Mouse (Mus musculus) frontal cortex, adult (tissue): Measurements from ENCODE around the gene Vps52.
"Not testable (repeated sequence)": the region's sequence is repeated elsewhere in the genome, so short reads cannot be mapped to it uniquely, and the experiment has no call there.

ENCODE experiments used
- ATAC-seq: cut with Nextera tagmentation; 2 replicates; pipeline ENCODE4 v1.9.2; 2017; ENCODE audit warnings: mild to moderate bottlenecking, moderate library complexity, mixed read lengths; ENCODE audit not compliant: low TSS enrichment

Gene Vps52

DNA sequence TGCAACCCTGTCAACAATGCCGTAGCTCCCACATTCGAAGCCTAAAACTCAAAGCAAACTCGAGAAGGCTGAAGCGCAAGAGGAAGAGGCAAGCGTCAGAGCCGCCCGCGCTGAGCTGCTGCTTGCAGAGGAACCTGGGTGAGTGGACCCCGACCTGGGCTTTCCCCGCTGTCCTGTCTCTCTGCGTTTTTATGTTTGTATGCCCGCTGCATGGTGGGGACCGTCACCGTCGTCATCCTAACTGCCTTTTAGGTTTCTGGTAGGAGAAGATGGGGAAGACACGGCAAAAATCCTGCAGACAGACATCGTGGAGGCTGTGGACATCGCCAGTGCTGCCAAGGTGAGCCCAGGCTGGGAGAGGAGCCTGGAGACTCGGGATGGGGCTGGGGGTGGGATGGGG lies 14.2 kb upstream of the Vps52 start:
- no peak for ATAC-seq

DNA sequence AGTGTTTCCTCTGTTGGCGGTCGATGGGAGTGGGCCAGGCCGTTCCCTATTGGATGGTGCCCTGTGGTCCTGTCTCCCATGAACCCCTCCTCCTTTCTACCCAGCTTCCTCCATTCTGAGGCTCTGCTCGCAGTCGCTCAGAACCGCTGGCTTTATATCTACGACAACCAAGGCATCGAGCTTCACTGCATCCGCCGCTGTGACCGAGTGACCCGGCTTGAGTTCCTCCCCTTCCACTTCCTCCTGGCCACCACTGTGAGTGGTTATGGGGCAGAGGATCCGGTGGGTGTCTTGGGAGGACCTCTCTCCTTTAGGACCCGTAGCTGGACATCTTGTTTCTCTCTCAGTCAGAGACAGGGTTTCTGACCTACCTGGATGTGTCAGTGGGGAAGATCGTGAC lies 12.2 kb upstream of the Vps52 start:
- ATAC-seq = no peak

DNA sequence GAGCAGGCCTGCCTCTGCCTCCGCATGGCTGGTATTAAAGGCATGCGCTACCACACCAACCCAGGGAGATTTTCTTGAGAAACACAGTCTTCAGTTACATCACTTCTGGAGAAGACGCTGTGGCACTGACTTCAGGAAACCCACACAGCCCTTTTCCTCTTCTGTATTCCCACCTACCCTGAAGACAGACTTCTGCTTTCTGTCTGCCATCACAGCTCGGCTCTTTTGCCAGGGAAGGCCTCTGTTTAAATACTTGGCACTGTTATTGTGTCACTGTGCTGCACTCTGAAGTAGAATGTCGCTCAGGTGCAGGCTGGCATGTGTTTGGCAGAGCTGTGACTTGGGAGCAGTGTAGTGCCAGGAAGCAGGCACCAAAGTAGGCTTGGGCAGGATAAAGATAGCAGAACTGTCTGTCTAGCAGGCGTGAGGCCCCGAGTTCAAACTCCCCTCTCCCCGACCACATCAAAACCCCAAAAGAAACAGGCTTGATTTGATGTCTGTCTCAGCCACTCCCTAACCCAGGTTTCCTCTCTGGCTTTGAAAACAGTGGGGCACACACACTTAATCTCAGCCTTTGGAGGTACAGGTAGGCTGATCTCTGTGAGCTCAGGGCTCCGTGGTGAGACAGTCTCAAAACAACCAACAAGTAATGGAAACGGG lies 8.1 kb upstream of the Vps52 start:
- ATAC-seq = peak; percentile 35

DNA sequence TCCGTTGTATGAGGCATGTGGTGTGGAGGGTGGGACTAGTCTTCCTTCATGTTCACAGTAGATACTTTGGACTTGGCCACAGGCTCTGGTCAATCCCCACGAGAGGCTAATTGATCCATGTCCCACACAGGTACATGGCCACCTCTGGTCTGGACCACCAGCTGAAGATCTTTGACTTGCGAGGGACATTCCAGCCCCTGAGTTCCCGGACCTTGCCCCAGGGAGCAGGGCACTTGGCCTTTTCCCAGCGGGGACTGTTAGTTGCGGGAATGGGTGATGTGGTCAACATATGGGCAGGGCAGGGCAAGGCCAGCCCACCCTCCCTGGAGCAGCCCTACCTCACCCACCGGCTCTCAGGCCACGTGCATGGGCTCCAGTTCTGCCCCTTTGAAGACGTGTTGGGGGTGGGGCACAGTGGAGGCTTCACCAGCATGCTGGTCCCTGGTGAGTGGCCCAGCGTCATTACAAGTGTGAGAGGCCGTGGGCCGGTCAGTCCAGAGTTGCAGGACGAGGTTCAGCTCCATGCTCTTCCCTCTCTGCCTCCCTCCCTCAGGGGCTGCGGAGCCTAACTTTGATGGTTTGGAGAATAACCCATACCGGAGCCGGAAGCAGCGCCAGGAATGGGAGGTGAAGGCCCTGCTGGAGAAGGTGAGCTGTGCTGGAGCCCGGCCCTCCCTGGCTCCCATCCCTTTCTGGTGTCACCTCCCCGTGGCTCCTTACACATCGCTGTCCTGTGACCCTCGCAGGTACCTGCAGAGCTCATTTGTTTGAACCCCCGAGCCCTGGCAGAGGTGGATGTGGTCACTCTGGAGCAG lies 7.3 kb upstream of the Vps52 start:
- no peak for ATAC-seq

DNA sequence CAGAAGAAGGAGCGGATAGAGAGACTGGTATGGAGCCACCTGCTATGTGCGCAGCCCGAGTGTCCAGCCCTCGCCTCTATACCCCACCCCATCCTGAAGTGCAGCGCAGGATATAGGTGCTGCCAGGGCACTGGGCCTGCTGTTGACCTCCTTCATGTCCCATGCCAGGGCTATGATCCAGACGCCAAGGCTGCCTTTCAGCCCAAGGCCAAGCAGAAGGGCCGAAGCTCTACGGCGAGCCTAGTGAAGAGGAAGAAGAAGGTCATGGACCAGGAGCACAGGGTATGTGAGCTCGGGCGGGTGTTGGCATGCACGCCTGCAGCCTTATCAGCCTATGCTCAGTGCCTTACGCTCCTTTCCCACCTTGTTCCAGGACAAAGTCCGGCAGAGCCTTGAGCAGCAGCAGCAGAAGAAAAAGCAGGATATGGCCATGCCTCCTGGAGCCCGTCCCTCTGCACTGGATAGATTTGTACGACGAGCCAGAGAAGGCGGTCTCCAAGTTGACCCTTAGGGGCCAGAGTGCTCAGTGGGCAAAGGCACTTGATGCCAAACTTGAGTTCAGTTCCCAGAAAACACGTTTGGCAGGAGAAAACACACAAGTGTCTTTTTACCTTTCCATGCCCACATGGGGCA lies 6.6 kb upstream of the Vps52 start:
- no peak for ATAC-seq

DNA sequence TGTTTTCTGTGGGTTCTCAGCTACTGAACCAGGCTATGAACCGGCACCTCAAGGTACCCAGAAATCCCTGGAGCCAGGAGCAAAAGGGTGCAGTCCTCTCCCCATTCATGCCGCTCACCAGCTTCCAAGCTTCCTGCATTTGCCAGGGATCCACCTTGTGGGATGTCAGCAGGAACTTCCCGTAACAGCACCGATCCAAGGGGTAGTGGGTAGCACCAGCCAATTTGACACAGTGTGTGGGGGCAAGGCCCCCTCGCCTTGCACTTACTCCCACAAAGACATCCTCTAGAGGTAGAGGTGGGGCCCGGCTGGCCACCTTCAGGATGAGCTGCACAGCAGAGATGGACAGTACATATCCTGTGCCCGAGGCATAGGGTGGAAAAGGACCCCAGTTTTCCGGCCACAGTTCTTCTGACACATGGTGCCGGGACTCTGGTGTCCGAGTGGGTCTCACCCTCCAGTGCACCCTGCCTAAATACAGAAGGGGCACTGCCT lies 5.4 kb upstream of the Vps52 start:
- ATAC-seq = no peak

DNA sequence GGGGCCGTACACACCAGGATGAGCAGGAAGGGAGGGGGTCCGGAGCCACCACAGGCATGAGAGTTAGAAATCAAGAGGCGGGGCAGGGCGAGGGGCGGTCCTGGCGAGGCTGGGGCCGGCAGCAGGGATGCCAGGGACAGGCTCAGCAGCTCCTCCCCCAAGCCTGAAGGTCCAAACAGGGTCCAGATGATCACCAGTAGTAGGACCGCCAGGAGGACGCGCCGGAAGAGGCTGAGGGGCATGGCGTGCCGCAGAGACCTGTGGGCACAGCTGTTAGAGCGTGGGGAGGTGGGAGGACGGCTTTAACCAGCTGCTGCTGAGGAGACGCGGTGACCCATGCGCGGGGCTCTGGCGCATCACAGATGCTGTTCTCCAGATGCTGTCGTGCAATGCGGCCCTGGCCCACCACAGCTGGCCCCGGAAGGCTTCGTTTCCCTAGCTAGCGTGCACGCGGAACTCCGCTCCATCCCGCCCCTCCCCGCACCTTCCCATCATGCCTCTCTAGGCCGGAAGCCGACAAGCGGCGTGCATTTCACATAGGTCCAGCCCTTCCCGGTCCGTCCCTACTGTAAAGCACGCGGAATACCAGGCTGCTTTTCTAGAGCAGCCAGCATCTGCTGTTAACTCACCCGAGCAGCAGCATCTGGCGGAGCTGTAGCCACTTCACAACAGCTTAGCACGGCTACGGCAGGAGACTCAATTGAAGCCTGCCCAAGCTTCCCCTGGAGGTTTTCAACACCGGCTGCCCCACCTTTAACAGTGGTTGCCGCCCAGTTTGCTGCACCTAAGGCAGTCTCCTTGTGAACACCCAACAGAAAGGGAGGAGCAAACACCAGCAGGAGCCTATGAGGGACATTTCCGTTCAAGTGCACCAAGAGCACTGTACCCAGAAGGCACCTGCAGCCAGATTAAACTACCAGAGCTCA lies 4.3 kb upstream of the Vps52 start, which contains the start of gene B3galt4:
Gene B3galt4 (minus strand): TSS at position 468 of the 926 bp plus-strand sequence.
- ATAC-seq = peak; percentile 62

DNA sequence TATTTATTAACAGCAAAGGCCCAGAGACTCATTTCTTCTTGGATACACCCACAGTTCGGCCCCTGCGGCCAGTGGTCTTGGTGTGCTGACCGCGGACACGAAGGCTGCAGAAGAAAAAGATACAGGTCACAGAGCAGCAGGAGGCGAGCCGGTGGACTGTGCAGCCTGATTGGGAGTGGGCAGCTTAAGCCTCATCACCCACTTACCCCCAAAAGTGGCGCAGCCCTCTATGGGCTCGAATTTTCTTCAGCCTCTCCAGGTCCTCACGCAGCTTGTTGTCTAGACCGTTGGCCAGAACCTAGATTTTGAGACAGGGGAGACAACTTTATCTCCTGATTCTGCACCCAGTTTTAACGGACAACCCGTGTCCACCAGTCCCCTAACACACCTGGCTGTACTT lies 3.6 kb upstream of the Vps52 start:
- ATAC-seq = not testable (repeated sequence)

DNA sequence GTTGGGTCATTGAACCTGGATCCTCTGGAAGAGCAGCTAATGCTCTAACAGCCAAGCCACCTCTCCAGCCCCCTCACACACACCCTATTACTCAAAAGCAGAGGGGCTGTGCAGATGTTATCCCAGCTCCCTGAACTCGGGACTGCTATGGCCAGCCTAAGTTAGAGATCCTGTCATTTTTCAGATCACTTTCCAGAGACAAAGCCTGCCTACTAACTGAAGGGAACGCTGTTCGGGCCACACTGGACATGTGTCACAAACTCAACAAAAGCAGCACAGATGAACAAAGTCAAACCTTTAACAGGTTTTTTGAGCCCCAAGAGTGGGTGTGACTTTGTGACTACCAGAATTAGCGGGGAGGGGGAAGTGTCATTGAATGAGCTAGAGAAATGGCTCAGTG lies 2.7 kb upstream of the Vps52 start:
- no peak for ATAC-seq

DNA sequence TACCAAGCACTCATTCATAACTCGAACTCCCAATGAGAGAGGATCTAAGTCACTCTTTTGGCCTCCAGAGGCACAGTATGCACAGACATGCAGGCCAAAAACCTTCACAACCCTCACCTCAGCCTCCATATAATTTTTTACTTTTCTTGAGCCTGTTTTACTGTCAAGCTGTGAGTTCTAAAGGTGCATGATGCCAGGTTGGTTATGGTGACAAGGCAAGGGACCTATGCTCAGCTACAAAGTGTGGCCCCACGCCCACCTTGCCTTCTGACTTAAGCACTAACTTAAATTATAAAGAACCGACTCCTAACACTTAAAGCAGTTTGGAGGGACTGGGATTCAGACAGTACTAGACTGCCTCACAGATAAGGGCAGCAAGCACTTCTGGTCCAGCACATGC lies 2.3 kb upstream of the Vps52 start:
- ATAC-seq = no peak

DNA sequence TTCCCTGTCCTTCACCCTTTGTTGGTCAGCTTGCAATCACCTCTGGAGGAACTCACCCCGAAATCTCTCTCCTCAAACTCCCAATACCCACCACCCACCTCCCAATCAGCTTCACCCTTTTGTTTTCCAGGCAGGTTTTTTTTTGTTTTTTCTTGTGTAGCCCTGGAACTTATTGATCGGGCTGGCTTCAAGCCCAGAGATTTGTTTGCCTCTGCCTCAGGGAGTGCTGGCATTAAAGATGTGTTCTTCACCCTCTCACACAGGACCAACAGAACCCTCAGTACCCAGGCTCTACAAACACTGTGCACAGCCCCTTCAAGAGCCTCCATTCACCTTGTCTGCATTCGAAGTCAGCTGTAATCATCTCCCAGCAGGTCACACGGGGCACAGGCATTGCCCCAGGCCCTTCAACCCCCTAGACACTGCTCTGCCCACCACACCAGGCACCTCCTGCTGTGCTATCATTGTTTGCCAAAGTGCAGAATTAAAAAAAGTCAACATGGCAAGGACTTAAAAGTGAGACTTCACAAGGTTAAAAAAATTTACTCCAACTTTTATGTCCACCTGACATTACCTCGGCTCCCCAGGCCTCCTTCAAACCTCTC lies 1.5 kb upstream of the Vps52 start:
- ATAC-seq = no peak

DNA sequence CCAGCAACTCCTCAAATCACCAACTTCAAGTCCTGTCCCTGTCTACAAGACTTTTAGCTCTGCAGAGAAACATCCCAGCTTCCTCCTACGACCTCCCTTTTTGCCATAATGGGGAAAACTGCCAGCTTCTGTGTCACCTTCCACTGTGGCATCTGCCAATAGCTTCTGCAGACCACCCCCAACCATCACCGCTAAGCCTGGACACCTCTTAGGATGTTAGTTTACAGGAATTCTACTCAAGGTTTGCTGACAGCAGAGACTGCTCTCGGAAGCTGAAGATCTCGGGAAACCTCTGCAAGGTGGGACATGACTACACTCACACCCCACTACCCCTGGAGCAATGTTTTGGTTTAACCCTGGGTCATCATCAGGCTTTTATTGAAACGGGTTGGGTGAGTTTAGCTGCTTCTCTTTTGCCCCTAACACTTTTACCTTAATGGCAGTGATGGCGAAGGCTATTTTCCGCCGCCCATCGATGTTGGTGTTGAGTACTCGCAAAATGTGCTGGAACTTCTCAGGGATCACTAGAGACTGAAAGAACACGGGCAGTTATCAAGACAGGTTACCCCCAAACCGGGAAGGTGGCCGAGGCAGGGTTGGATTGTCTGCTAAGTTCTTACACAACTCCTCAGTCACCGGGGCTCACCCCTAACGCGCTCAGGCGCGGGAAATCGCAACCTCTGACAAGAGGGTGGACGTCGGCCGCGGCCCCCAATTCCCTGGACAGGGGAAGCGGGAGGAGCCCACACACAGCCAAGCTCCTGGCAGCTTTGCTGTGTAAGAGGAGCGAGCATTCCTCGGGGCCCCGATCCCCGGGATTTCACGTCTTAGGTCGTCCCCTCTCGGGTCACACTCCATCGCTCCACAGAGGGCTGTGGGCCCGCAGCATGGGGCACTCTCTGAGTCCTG lies 712 bp upstream of the Vps52 start:
- peak; percentile 8; the same call in 1 of the 2 replicates for ATAC-seq

DNA sequence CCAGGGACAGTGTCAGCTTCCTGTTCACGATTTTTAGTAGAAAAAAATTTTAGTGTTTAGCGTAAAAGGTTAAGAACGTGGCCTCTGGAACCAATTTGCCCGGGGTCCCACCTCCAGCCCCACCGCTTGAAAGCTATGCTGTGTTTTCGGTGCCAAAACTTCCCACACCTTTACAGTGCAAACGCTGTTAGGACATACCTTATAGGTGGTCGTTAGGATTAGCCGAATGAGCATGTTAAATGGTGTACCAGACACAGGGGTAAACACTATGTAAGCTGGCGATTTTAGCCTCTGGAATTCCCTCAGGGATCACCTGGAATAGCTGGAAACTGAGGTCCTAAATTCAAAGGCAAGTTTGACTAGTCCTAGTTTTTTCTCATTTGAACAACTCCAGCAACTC lies 724 bp downstream of the Vps52 start:
- ATAC-seq = no peak

DNA sequence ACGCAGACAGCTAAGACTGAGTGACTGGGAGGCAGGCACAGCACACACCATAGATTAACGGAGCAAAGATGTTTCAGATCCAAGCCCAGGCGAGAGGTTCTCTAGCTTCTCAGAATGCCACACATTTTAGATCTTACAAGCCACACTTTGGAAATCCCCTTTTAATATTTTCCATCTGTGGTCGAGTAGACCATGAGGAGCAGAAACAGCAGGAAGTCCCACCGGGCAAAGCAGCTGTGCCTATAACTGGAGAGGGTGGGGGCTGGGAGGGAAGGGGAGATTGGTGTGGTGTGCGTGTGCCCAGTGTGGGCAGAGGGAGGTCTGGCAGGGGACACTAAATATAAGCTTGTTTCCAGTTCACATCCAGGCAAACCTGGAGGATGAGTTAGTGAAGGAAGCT lies 1.9 kb downstream of the Vps52 start:
- no peak for ATAC-seq

DNA sequence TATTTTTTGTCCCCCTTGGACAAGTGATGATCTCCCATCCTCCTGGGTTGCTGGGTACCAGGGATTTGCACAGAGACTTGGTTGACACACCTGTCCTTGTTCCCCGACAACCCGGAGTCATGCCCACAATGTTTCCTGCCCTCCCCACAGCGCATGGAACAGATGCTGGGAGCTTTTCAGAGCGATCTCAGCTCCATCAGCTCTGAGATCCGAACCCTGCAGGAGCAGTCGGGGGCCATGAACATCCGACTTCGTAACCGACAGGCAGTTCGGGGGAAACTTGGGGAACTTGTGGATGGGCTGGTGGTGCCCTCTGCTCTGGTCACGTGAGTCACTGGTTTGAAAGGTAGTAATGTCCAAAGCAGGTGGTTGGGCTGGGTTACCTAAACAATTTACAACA lies 2.8 kb downstream of the Vps52 start:
- no peak for ATAC-seq

DNA sequence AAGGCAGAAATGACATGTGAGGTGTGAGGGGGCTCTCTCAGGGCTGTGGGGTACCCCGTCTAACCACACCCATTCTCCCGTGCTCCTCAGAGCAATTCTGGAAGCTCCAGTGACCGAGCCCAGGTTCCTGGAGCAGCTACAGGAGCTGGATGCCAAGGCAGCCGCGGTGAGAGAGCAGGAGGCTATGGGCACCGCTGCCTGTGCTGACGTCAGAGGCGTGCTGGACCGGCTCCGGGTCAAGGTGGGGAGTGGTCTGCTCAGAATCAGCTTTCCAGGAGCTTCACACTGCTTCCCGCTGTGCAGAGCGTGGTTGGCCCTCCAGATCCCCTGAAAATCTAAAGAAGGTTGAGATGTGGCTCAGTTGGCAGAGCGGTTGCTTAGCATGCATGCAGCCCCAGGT lies 3.5 kb downstream of the Vps52 start:
- ATAC-seq = no peak

DNA sequence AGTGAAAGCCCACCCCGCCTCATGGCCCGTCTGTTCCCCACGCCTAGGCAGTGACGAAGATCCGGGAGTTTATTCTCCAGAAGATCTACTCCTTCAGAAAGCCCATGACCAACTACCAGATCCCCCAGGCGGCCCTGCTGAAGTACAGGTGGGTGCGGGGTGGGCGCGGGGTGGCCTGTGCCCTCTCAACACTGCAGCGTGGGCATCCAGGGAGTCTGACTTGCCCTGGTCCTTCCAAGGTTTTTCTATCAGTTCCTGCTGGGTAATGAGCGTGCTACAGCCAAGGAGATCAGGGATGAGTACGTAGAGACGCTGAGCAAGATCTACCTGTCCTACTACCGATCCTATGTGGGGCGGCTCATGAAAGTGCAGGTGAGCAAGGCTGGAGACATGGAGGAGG lies 4.3 kb downstream of the Vps52 start:
- no peak for ATAC-seq

DNA sequence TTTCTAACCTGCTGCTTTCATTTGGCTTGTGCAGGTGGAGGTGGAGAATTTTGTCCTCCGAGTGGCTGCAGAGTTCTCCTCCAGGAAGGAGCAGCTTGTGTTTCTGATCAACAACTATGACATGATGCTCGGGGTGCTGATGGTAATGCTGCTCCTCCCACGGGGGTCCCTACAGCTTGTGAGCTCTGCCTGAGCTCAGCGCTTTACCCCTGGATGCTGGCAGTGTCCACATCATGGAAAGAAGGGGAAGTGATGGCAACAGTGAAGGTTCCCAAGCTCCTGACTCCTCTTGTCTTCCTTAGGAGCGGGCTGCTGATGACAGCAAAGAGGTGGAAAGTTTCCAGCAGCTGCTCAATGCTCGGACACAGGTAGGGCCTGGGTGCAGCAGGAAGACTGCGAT lies 7.3 kb downstream of the Vps52 start:
- no peak for ATAC-seq

DNA sequence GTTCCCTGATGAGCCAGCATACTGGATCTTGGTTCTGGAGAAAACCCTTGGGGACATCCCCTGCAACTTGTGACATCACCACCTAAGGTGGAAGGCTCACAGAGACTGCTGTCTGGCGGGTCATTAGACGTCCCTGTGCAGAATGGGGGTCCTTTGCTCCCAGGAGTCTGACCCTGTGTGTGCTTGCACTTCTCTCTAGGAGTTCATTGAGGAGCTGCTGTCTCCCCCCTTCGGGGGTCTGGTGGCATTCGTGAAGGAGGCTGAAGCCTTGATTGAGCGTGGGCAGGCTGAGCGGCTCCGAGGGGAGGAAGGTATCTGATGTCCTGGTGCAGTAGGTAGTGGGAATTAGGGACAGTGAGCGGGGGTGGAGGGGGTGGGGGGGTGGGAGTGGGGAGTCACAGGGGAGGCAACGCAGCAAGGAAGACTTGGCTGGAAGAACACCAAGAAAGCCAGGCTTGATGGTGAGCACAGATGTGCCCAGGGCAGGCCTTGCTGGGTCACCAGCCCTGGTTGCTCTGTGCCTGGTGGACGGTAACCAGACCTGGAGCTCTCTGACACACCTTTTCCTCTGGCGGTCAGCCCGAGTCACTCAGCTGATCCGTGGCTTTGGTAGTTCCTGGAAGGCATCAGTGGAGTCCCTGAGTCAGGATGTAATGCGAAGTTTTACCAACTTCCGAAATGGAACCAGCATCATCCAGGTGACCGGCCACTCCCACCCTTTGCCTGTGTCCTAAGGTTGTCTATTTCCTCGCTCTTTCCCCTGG lies 9.7 kb downstream of the Vps52 start:
- ATAC-seq = no peak
